Mouse (Mus musculus) kidney, adult 2 months (tissue): ENCODE measurements around the gene Fndc7.

Experiments
- CTCF ChIP-seq: fragments of 200-500 bp; conservative IDR thresholded peaks from 2 replicates; pipeline ENCODE4 v1.5.1; 2011; ENCODE audit warnings: low read depth, mild to moderate bottlenecking, control low read depth, low read length, moderate library complexity, mixed read lengths; ENCODE audit not compliant: insufficient read depth, insufficient read length
- POLR2A ChIP-seq: fragments of 200-500 bp; IDR thresholded peaks from one replicate; pipeline ENCODE4 v1.6.1; 2011; ENCODE audit warnings: low read depth, low read length, control low read depth

GRCm38 (mm10) chr3:108865676-108866075 lies 24.1 kb downstream of the Fndc7 start:
- no peak for TF ChIP-seq CTCF
- TF ChIP-seq POLR2A: no peak
